Mouse (Mus musculus) gastrocnemius, postnatal 10 days (tissue): ENCODE results near the gene Psmd9. TPM values are rescaled to one million over a fixed set of nuclear protein-coding genes. Genes with fewer than 3 reads are reported as not detected.
A peak's percentile ranks its signal among the peaks of the same experiment; 100 is the strongest.
"Not testable (repeated sequence)": the region's sequence is repeated elsewhere in the genome, so short reads cannot be mapped to it uniquely, and the experiment has no call there.

ENCODE experiments used
- DNase-seq: peaks from one replicate; pipeline ENCODE4 v3.0.0; 2021; ENCODE audit warnings: mixed read lengths
- total RNA-seq, 2 experiments: library from RNA; stranded (reverse); gene quantifications; 2 replicates each; pipeline ENCODE4 v1.2.3; 2021

The Psmd9 gene
- total RNA-seq, 2 experiments from 2014 or later = 19.6 to 20.0 TPM

- no peak for DNase-seq
Measured at GRCm38 (mm10) chr5:123193436-123193835, 24.2 kb downstream of the Psmd9 start.

- no peak for DNase-seq
Measured at GRCm38 (mm10) chr5:123194856-123195255, 25.6 kb downstream of the Psmd9 start.

GRCm38 (mm10) chr5:123195500-123196000 is 26.3 kb downstream of the Psmd9 start:
- DNase-seq = no peak

GRCm38 (mm10) chr5:123196746-123197145 is 27.5 kb downstream of the Psmd9 start:
- DNase-seq = no peak

- no peak for DNase-seq
Measured at GRCm38 (mm10) chr5:123198523-123198922, 29.3 kb downstream of the Psmd9 start.

GRCm38 (mm10) chr5:123200816-123201522 is 31.8 kb downstream of the Psmd9 start:
- not testable (repeated sequence) for DNase-seq

- DNase-seq = no peak
Measured at GRCm38 (mm10) chr5:123201523-123201892, 32.3 kb downstream of the Psmd9 start.

- DNase-seq = no peak
Measured at GRCm38 (mm10) chr5:123201987-123202386, 32.8 kb downstream of the Psmd9 start.

- DNase-seq = not testable (repeated sequence)
Measured at GRCm38 (mm10) chr5:123202771-123203170, 33.6 kb downstream of the Psmd9 start.

- DNase-seq = not testable (repeated sequence)
Measured at GRCm38 (mm10) chr5:123203591-123203990, 34.4 kb downstream of the Psmd9 start.

GRCm38 (mm10) chr5:123222346-123223050 is 53.3 kb downstream of the Psmd9 start:
- not testable (repeated sequence) for DNase-seq

GRCm38 (mm10) chr5:123223051-123223410 is 53.8 kb downstream of the Psmd9 start:
- no peak for DNase-seq

- DNase-seq = not testable (repeated sequence)
Measured at GRCm38 (mm10) chr5:123223861-123224260, 54.6 kb downstream of the Psmd9 start.

- DNase-seq = no peak
Measured at GRCm38 (mm10) chr5:123226851-123227250, 57.6 kb downstream of the Psmd9 start.

GRCm38 (mm10) chr5:123227762-123228523 is 58.7 kb downstream of the Psmd9 start:
- DNase-seq = peak; percentile 96

GRCm38 (mm10) chr5:123228524-123228922 is 59.3 kb downstream of the Psmd9 start:
- DNase-seq = no peak

GRCm38 (mm10) chr5:123229296-123229695 is 60.1 kb downstream of the Psmd9 start:
- DNase-seq = no peak

GRCm38 (mm10) chr5:123232180-123232579 is 63.0 kb downstream of the Psmd9 start:
- no peak for DNase-seq

- peak; percentile 42 for DNase-seq
Measured at GRCm38 (mm10) chr5:123235731-123236130, 66.5 kb downstream of the Psmd9 start.

GRCm38 (mm10) chr5:123236426-123236825 is 67.2 kb downstream of the Psmd9 start:
- no peak for DNase-seq

- peak; percentile 68 for DNase-seq
Measured at GRCm38 (mm10) chr5:123239501-123239900, 70.3 kb downstream of the Psmd9 start.

- DNase-seq = peak; percentile 50
Measured at GRCm38 (mm10) chr5:123245518-123245917, 76.3 kb downstream of the Psmd9 start.

GRCm38 (mm10) chr5:123251390-123251789 is 82.2 kb downstream of the Psmd9 start:
- DNase-seq = no peak
